Mouse (Mus musculus) embryonic fibroblast, embryonic 13.5 days (primary cell): ENCODE data around the gene Timm22.

Experiments
- CTCF ChIP-seq: IDR thresholded peaks from 2 replicates; pipeline ENCODE4 v1.5.1; 2011; ENCODE audit warnings: mild to moderate bottlenecking, control low read depth, low read length, moderate library complexity, borderline replicate concordance; ENCODE audit not compliant: insufficient read depth
- POLR2A ChIP-seq: IDR thresholded peaks from 2 replicates; pipeline ENCODE4 v1.6.1; 2011; ENCODE audit warnings: low read depth, mild to moderate bottlenecking, control low read depth, low read length, moderate library complexity

- TF ChIP-seq POLR2A: no peak
- no peak for TF ChIP-seq CTCF
These were observed 42.7 kb upstream of the Timm22 start for GRCm38 (mm10) chr11:76364038-76364437.
